Mouse (Mus musculus) retina, adult 2 months (tissue): ENCODE results near the gene Frmd4b.

Experiments used
- DNase-seq: peaks from one replicate; pipeline ENCODE4 v3.0.0-alpha.2; 2012; ENCODE audit warnings: low read depth, low spot score

Frmd4b gene

GRCm38 (mm10) chr6:97579704-97580103, 37.6 kb downstream of the Frmd4b start:
- no peak for DNase-seq

GRCm38 (mm10) chr6:97578210-97578609, 39.1 kb downstream of the Frmd4b start:
- DNase-seq, result no peak

- DNase-seq, result no peak
Observed at GRCm38 (mm10) chr6:97577349-97577748, 40.0 kb downstream of the Frmd4b start.

DNA sequence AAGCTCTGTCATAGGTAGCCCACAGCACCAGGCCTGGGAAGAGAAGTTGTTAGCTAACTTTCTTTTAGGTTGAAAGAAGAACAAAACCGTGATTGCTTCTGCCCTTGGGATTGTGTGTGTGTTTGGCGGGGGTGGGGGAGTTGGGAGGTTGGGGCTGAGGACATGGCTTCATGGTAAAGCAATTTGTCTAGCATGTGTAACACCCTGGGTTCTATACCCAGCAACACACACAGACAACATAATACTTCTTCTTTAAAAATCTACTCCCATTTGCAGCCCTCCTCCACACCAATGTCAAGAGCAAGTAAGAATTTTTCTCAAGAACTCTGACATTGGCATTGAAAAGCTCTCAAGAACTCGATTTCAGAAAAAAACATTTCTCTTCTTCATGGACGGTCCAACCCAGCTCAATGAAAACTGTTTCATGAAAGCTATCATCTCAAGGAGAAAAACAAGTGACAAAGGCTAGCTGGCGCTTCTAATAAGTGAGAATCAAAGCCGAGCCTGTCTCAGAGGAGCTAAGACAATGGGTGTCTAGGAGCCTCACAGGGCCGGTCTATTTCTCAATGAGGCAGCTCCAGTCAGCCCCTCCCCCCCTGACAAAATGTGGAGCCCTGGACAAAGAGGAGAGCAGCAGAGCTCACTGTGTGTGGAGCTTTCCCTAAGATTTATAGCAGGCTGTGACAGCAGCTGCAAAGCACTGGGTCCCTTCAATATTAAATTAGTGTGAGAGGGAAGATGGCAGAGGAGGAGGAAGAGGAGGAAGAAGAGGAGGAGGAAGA, 40.6 kb downstream of the Frmd4b start:
- no peak for DNase-seq

- no peak for DNase-seq
Observed at GRCm38 (mm10) chr6:97576096-97576495, 41.2 kb downstream of the Frmd4b start.

- no peak for DNase-seq
Observed at GRCm38 (mm10) chr6:97574973-97575372, 42.4 kb downstream of the Frmd4b start.

DNA sequence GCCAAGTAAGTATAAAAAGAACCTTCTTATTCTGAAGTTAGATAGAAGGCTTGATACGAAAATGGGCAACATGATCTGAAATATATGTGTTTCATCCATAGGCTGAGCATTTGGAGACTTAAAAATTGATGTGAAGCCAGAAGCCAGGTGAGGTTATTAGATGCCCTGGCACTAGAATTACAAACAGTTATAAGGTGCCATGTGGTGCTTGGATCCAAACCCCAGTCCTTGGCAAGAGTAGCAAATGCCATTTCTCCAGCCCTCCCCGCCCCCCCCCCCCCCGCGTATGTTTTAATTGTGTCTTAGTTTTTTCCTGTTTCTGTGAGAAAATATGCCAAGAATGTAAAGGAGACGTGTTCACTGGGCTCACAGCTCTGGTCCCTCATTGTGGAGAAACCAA, 45.1 kb downstream of the Frmd4b start:
- no peak for DNase-seq

- DNase-seq, result no peak
Observed at GRCm38 (mm10) chr6:97568538-97568937, 48.8 kb downstream of the Frmd4b start.

DNA sequence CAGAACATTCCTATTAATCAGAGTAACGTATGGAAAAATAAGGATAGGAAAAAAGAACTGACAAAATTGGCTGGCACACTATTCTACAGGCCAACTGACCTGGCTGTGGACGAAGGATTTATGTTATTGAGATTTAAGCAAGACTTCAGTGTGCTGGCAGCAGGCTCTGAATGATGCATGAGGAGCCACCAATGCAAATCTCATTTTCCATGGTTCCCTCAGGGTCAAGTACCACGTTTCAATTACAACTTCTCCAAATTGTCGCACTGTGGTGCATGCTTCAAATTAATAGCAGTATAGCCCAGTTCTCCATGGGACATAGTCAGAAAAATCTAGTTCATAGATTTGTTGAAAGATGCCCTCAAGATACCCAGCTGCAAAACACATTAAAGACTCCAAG, 50.6 kb downstream of the Frmd4b start:
- no peak for DNase-seq

GRCm38 (mm10) chr6:97557147-97557546, 60.2 kb downstream of the Frmd4b start:
- DNase-seq, result no peak

DNA sequence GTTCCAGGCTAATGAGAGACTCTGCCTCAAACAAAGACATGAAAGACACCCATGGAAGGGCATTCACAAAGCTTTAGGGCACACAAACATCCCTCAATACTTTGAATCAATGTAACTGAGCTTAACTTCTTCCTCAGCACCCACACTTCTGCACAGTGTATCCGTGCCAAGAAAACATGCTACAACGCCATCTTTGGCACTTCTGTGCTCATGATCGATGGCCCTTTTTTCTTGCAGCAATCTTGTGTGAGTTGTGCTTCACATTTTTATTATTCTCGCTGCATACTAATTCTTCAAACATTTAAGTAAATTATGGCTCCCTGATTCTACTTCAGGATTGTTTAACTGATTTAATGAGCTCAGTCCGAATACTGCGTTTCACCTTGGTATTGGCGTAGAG, 61.7 kb downstream of the Frmd4b start:
- DNase-seq, result no peak

GRCm38 (mm10) chr6:97553431-97553830, 63.9 kb downstream of the Frmd4b start:
- no peak for DNase-seq

DNA sequence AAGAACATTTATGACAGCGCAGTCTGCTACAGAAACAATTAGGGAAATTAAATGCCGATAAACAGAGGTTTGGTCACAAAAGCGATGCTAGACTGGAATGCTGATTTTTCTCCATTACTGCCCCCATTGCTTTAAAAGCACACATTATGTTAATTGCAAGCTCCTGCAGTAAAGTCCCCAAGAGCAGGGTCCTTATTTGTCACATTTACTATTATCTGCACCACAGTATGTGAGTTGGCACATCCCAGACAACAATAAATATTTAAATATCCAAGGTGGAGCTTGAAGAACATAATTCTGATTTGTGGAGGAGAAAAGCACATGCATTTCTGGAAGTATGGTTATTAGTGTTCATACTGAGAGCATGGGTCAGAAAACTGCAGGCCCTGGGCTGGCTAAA, 64.8 kb downstream of the Frmd4b start:
- no peak for DNase-seq

DNA sequence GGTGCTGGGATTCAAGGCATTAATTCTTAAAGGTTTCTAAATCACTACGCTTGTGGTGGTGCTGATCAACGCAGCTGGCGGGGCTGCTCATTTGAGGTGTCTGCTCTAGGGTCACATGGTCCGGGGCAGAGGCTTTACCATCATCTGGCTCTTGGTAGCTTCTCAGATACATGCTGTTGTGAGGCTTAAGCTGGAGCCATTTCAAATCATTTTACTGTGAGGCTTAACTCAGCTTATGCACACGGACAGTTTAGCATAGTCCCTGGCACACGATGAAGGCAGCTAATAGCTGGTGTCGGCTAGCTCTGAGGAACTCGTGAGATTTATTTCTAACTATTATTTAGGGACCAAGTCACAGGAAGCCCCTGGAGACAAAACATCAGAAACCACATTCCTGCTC, 65.5 kb downstream of the Frmd4b start:
- no peak for DNase-seq

- DNase-seq, result no peak
Observed at GRCm38 (mm10) chr6:97551161-97551560, 66.2 kb downstream of the Frmd4b start.

DNA sequence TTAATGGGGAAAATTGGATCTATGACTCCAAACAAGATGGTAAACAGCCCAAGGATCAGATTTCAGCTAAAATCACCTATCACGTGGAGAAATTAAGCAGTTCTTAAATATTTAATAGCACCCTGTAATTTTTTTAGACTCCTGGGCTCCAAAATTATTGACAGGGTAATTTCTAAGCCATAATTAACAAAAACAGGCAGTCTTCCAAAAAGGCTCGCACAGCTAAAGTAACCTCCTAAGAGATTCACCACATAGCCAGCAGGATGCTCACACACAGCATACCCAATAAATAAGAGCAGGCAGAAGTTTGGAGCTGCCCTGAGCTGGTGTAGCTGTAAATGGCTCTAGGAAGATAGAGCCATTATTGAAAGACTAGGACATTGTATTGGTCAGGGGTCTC, 76.9 kb downstream of the Frmd4b start:
- no peak for DNase-seq

DNA sequence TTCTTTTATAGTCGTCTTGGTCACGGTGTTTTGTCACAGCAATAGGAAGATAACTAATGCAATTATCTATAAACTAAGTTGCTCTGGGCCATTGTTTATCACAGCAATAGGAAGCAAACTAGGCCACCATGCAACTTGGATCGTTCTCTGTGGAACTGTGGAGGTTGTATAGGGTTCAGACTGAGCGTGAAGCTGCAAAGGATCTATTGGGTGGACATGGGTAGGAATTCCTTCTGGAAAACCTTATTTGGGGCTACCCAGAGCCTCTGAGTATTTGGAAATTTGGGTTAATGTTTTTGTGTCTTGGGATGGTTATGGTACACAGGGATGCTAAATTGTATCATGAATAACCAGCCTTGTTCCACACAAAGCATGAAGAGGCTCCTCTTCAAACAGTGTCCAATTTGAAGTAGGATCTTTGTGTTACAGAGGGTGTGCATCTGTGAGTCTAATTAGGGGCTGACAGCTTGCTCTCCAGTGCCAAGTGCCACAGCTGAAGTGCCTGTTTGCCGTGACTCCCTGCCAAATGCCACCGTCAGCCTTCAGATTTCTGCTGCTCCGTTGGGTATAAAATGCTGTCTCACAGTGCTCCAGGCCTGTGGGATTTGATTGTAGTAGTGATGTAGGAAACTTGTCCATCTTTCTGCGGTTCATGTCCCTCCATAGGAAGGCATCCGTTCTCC, 81.4 kb downstream of the Frmd4b start:
- DNase-seq, result no peak

DNA sequence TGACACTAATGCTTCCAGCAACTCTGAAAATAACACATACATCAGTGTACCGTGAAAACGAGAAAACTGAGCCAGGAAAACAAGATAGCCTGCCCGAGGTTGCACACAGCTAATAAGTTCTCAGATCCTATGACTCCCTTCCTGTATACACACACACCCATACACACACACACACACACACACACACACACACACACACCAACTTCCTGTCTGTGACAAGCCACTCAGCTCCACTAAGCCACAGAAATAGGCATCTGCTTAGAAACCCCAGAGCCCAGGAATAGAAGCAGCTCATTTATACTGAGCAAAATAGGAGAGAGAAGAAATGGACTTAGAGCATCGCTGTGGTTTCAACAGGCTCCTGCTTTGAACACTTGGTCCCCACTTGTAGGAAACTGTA, 86.3 kb downstream of the Frmd4b start:
- DNase-seq, result no peak

DNA sequence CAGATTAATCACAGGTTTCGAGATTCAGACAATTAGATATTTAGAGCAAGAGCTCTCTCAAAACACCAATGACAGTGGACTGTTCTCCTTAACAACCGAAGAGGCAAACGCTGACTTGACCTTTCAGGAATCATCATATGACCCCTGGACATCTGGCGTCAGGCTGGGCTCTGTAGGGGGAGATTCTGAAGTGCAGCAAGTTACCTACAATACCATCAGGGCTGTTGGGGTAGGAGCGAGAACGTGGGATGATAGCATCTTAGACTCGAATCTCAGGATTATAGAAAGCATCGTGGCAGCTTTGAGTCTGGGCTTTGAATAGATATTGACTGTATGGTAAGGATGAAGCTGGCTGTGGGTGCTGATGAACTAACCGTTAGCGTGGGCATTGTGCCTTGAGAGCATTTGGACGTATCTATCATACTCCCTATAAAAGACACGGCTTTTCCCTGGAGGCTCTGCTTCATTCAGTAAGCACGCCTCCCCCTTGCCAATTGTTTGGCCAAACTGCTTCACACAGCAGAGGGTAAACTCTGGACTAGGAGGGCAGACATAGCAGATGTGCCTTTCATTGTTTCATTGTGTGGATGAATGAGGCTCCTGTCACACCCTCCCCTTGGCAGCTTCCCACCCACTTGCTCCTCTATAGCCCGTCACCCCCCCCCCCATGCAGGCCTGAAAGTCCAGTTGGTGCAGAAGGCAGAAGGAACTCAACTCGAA, 88.2 kb downstream of the Frmd4b start:
- DNase-seq, result no peak

- peak; percentile 53 for DNase-seq
Observed at GRCm38 (mm10) chr6:97526092-97526491, 91.2 kb downstream of the Frmd4b start.

GRCm38 (mm10) chr6:97523118-97523517, 94.2 kb downstream of the Frmd4b start:
- peak; percentile 67 for DNase-seq

- DNase-seq, result no peak
Observed at GRCm38 (mm10) chr6:97521279-97522038, 95.9 kb downstream of the Frmd4b start.
